Mouse (Mus musculus): ENCODE data around the gene Zfp790.
A peak's percentile ranks its signal among the peaks of the same experiment; 100 is the strongest.

Gene Zfp790

GRCm38 (mm10) chr7:29815910-29816429, at the start of gene Zfp790:
Zfp790 (plus strand) TSS chr7:29816114.
- peak; percentile 85 for DNase-seq (ENCODE audit: low spot score)

- DNase-seq (ENCODE audit: low spot score): peak; percentile 68
Observed at GRCm38 (mm10) chr7:29767058-29767686, 48.7 kb upstream of the Zfp790 start.

GRCm38 (mm10) chr7:29768090-29768900, 47.6 kb upstream of the Zfp790 start, which contains the start of gene Zfp84:
Zfp84 (plus strand) TSS chr7:29768552.
- DNase-seq (ENCODE audit: low spot score): peak; percentile 92

- DNase-seq (ENCODE audit: low spot score): no peak
Observed at GRCm38 (mm10) chr7:29768980-29769379, 46.9 kb upstream of the Zfp790 start.

GRCm38 (mm10) chr7:29773503-29773902, 42.4 kb upstream of the Zfp790 start:
- DNase-seq (ENCODE audit: low spot score): no peak

DNA sequence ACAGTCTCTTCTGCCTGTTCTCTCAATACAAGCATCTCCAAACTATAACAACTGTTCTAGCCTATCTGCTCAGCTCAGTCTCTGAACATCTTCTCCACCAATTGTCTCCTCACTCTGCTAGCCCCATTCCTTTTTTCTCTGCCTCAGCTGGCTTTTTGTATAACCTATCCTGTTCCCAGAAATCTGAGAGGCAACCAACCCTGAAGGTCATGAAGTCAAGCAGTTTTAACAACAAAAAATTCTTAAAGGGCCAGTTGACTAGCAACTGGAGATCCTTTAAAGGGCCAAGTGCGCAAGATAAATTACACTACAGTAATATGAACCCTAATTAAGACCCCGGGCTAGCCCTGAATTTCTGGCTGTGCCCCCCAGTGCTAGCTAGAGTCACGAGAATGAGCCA, 41.5 kb upstream of the Zfp790 start:
- DNase-seq (ENCODE audit: low spot score): no peak

DNA sequence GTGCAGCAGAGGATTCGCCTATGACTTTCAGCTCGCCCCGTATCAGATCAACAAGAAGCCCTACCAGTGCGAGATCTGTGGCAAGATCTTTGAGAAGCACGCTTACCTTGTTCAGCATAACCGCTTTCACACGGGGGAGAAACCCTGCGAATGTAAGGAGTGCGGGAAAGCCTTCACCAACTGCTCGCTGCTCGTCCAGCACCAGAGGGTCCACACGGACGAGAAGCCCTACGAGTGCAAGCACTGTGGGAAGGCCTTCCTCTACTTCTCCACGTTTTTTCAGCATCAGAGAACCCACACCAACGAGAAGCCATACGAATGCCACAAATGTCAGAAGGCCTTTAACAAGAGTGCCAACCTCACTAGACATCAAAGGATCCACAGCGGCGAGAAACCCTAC, 39.3 kb upstream of the Zfp790 start:
- no peak for DNase-seq (ENCODE audit: low spot score)

- no peak for DNase-seq (ENCODE audit: low spot score)
Observed at GRCm38 (mm10) chr7:29777372-29777771, 38.5 kb upstream of the Zfp790 start.

DNA sequence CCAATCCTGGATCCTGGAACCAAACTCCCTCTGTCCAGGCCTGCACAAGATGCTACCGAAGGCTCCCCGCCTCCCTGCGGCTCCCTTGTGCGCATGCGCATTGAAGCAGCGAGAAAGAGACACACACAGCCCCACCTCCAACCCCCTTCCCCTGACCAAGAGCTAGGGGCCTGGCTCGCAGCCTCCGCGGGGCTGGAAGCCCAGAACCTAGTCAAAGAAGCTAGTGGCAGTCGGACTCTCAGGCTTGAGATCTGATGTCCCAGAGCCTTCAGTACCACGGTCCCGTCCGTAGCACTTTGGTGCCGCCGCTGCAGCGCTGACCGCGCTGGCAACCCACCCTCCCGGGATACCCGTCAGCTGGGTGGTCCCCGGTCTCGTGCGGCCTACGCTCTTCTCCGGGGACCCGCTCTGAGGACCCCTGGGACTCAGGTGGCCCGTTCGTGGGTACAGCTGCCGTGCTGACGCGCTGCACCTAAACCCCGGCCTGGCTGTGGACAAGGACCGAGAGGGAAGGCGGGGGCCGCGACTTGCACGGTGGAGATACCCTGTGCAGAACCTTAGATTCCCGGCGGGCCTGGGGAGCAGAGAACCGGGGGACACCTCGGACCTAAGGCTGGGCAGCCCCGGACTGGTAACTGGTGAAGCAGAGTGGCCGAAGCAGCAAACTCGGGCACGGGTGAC, 31.9 kb upstream of the Zfp790 start, which contains the start of gene Zfp30:
Zfp30 (plus strand) TSS at position 128 of the 681 bp plus-strand sequence.
- DNase-seq (ENCODE audit: low spot score): peak; percentile 54

- DNase-seq (ENCODE audit: low spot score): no peak
Observed at GRCm38 (mm10) chr7:29785023-29785422, 30.9 kb upstream of the Zfp790 start.

GRCm38 (mm10) chr7:29785888-29786287, 30.0 kb upstream of the Zfp790 start:
- no peak for DNase-seq (ENCODE audit: low spot score)

- no peak for DNase-seq (ENCODE audit: low spot score)
Observed at GRCm38 (mm10) chr7:29792906-29793305, 23.0 kb upstream of the Zfp790 start.

GRCm38 (mm10) chr7:29807046-29807445, 8.9 kb upstream of the Zfp790 start:
- DNase-seq (ENCODE audit: low spot score): no peak

DNA sequence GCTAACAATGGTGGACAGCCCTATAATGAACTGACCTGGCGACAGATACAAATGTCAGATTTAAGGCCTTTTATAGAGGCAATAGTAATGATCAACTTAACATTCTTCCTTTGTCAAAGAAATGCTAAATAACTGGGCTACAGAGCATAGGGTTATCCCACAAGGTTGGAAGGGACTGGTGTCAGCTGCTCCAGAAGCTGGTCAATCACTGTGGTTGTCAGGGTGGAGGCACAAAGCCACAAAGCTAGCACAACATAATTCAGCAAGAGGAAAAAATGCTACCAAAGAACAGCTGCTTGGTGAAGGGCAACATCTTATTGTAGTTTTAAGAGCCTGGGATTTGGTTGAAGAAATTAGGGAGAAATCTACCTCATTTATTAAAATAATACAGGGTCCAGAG, 3.7 kb upstream of the Zfp790 start:
- DNase-seq (ENCODE audit: low spot score): no peak

GRCm38 (mm10) chr7:29814381-29814780, 1.5 kb upstream of the Zfp790 start:
- DNase-seq (ENCODE audit: low spot score): no peak

DNA sequence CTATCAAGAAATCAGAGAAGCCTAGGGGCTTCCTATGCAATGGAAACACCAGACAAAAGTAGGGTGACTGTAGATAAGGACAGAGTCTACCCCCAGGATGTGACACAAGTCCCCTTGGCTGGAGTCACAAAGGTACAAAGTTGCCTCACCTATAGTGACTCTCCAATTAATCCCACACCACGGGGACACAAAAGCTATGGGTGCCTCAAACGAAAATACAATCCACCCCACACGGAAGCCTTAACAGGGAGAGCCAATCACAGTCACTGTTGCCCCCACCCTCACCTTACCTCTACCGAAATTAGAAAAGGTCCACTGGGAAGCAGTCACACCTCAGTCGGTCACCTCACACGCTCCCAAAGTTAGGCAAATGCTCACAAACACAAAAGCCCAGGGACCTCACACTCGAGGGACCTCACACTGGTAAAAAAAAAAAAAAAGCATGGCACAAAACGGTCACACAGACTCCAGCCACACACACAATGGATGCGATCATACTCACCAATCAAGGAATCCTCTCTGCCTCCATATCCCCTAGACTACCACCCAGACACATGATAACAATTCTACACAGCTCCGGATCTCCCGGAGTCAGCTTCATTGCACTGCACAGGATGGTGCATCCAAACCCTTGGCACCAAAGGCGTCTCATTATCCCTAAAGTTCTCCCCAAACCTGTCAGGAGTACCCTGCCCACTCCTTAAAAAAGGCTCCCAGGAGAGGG, 691 bp upstream of the Zfp790 start:
- DNase-seq (ENCODE audit: low spot score): no peak

DNA sequence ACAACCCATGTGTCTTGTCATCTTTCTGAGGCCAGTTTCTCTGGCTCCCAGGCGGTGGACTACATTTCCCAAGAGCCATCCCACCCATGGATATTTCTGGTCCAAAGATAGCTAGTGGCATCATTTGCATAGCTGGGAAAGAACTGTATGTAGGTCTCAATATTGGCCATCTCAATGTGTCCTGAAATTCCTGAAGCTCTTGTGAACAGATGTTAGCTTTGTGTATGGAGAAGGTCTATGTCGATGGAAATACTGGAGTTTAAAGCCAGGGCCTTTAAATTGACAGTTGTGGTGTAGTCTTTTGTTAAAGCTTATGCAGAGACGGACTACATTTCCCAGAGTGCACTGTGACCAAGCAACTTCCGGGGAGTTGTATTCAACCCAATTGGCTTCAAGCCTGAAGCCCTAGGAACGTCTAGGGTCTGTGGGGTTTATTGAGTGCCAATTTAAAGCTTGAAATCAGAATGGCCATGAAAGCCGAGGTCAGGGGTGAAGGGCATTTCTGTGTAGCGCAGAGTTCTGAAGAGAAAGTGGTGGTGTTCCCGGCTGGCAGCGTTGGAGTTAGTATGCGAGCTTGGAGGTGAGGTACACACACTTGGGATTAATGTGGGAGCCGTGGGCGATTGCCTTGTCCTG, 2.8 kb downstream of the Zfp790 start:
- DNase-seq (ENCODE audit: low spot score): peak; percentile 80

DNA sequence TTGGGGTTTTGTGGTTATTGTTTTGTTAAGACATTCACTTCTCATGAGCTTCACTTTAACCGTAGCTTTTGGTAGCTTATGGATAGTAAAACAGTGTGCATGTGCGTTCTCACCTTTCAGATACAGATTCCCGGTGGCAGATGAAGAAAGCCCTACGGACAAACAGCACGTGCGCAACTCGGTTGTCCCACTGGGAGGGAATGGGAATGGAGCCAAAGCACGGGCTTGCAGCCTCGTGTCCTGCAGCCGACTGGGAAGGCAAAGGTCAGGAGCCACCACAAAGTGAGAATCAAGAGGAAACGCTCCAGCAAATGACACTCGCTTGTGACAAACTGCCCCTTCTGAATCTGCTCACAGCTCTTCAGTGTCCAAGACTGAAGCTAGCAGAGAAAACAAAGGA, 12.1 kb downstream of the Zfp790 start:
- DNase-seq (ENCODE audit: low spot score): no peak

- DNase-seq (ENCODE audit: low spot score): no peak
Observed at GRCm38 (mm10) chr7:29829804-29830203, 13.9 kb downstream of the Zfp790 start.

DNA sequence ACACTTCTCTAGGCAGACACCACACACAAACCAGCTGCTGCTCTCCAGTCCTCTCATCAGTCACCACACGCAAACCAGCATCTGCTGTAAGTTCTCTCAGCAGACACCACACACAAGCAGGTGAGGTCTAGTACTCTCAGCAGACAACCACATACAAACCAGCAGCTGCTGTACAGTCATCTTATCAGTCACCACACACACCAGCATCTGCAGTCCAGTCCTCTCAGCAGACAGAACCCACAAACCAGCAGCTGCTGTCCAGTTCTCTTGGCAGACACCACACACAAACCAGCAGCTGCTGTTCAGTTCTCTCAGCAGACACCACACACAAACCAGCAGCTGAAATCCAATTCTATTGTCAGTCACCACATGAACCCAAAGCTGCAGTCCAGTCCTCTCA, 20.9 kb downstream of the Zfp790 start:
- DNase-seq (ENCODE audit: low spot score): no peak

GRCm38 (mm10) chr7:29839256-29839655, 23.3 kb downstream of the Zfp790 start:
- DNase-seq (ENCODE audit: low spot score): no peak
